Comparison of ENCODE assay signal across 21 mouse cellular contexts in genomic region chr14:75168501-75168900, GRCm38 (mm10). TPM values are rescaled to one million over a fixed set of nuclear protein-coding genes. Genes with fewer than 3 reads are reported as not detected.
"Had no signal": no experiment of that assay in that cellular context is flagged by ENCODE, and none has a peak within 500 bp of the region (broad histone marks: within the 10 kb centered on the region; RNA-seq: fewer than 3 reads in every experiment).

No protein-coding gene starts in this region.

- H3K36me3 ChIP-seq: kidney, embryonic 15.5 days; limb, embryonic 10.5 days; liver, embryonic 15.5 days; midbrain, embryonic 15.5 days; neural tube, embryonic 13.5 days; stomach, embryonic 15.5 days had no signal

- H3K4me2 ChIP-seq: kidney, embryonic 15.5 days; liver, embryonic 11.5 days; liver, embryonic 15.5 days; midbrain, embryonic 11.5 days; midbrain, embryonic 15.5 days; neural tube, embryonic 13.5 days; stomach, embryonic 15.5 days had no signal

- H3K4me3 ChIP-seq: kidney, embryonic 15.5 days; left cerebral cortex, adult 2 months; limb, embryonic 10.5 days; liver, embryonic 15.5 days; megakaryocyte, embryonic 14.5 days; midbrain, embryonic 15.5 days; neural tube, embryonic 13.5 days; stomach, embryonic 15.5 days had no signal

- H3K27ac ChIP-seq: kidney, embryonic 15.5 days; left cerebral cortex, adult 2 months; limb, embryonic 10.5 days; liver, embryonic 15.5 days; midbrain, embryonic 15.5 days; neural tube, embryonic 13.5 days; stomach, embryonic 15.5 days had no signal

- H3K9me3 ChIP-seq: kidney, embryonic 15.5 days; limb, embryonic 10.5 days; liver, embryonic 15.5 days; megakaryocyte, embryonic 14.5 days; midbrain, embryonic 15.5 days; neural tube, embryonic 13.5 days; stomach, embryonic 15.5 days had no signal

- ATAC-seq: midbrain, embryonic 15.5 days had no signal

- DNase-seq: kidney, adult 18-20 months; kidney, postnatal 14 days; lung, adult 2 months; lung, postnatal 14 days; right cerebral cortex, postnatal 14 days; thymus, adult 2 months; thymus, postnatal 4 days had no signal

- H3K27me3 ChIP-seq: kidney, embryonic 15.5 days; midbrain, embryonic 15.5 days; neural tube, embryonic 13.5 days; stomach, embryonic 15.5 days had no signal

- H3K4me1 ChIP-seq: kidney, embryonic 15.5 days; limb, embryonic 10.5 days; midbrain, embryonic 15.5 days; neural tube, embryonic 13.5 days; stomach, embryonic 15.5 days had no signal

- H3K9ac ChIP-seq: kidney, embryonic 15.5 days; liver, embryonic 15.5 days; midbrain, embryonic 15.5 days; neural tube, embryonic 13.5 days; stomach, embryonic 15.5 days had no signal

RNA-seq across cellular contexts. Expression of gene Lrrc63, which starts 37.8 kb away (rescaled TPM):
- total RNA-seq: layer of hippocampus, adult 8-10 months; layer of hippocampus, postnatal 14 days; left cerebral cortex, adult 2 months had no signal
- polyA plus RNA-seq: kidney, embryonic 15.5 days; large intestine, adult 2 months; limb, embryonic 14.5 days; liver, embryonic 11.5 days; liver, embryonic 15.5 days; neural tube, embryonic 13.5 days; stomach, embryonic 15.5 days had no signal
